Comparison of ENCODE assay signal across 25 mouse cellular contexts in the genomic region with DNA sequence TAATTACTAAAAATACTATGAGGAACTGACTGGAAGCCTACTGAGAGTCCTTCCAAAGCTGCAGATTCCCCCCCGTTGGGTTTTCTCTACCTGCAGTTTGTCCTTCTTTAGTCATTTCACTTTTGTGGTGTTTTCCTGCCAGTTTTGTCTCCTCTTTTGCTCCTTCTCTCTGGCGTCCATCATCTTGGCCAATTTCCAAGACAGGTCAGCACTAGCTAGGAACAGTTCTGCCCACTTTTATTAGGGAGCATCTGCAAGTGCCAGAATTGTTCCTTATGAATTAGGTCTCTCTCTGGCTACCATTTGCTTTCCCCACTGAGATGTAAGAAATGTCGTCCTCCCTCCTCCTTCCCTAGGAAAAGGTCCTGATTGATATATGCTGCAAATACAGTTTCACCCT. TPM values are rescaled to one million over a fixed set of nuclear protein-coding genes. Genes with fewer than 3 reads are reported as not detected.
DNase-seq lines count a peak whose midpoint lies in the region; ATAC-seq and TF ChIP-seq lines count a peak whose summit lies in the region.
"Had no signal": no experiment of that assay in that cellular context is flagged by ENCODE, and none has a peak within 500 bp of the region (broad histone marks: within the 10 kb centered on the region; RNA-seq: fewer than 3 reads in every experiment).

No protein-coding gene starts in this region.

- no peaks in the 10 kb centered on the region for H3K4me1 ChIP-seq in midbrain, embryonic 11.5 days (ENCODE audit: control insufficient read depth, insufficient read depth, low read length)
- peaks cover 12% of the 10 kb centered on the region for H3K4me1 ChIP-seq in midbrain, embryonic 13.5 days (replicated peaks)
- H3K4me1 ChIP-seq: embryonic facial prominence, embryonic 12.5 days; embryonic facial prominence, embryonic 15.5 days; hindbrain, embryonic 12.5 days had no signal

- no peak overlapping the region for H3K4me3 ChIP-seq in layer of hippocampus, adult 2 months
- no peak overlapping the region for H3K4me3 ChIP-seq in midbrain, embryonic 11.5 days (ENCODE audit: low read depth, low read length)
- H3K4me3 ChIP-seq in midbrain, embryonic 13.5 days (replicated peaks) = no peak overlapping the region
- H3K4me3 ChIP-seq: embryonic facial prominence, embryonic 12.5 days; embryonic facial prominence, embryonic 15.5 days; forebrain, embryonic 12.5 days; forebrain, embryonic 15.5 days; heart, adult 2 months; heart, embryonic 10.5 days; heart, embryonic 13.5 days; hindbrain, embryonic 12.5 days; hindbrain, embryonic 15.5 days had no signal

- H3K9ac ChIP-seq in midbrain, embryonic 11.5 days (ENCODE audit: low read length) = no peak overlapping the region
- H3K9ac ChIP-seq in midbrain, embryonic 13.5 days (replicated peaks) = no peak overlapping the region
- H3K9ac ChIP-seq: embryonic facial prominence, embryonic 12.5 days; embryonic facial prominence, embryonic 15.5 days; forebrain, embryonic 12.5 days; forebrain, embryonic 15.5 days; heart, embryonic 13.5 days; hindbrain, embryonic 12.5 days; hindbrain, embryonic 15.5 days had no signal

- H3K4me2 ChIP-seq in midbrain, embryonic 11.5 days = no peak overlapping the region
- no peak overlapping the region for H3K4me2 ChIP-seq in midbrain, embryonic 13.5 days (replicated peaks)
- H3K4me2 ChIP-seq: embryonic facial prominence, embryonic 12.5 days; embryonic facial prominence, embryonic 15.5 days; forebrain, embryonic 12.5 days; forebrain, embryonic 15.5 days; heart, embryonic 13.5 days; hindbrain, embryonic 12.5 days; hindbrain, embryonic 15.5 days had no signal

- peak; percentile 55 for DNase-seq in cerebellum, adult 9-11 months
- DNase-seq in layer of hippocampus, adult 2 months (ENCODE audit: low spot score in 2 of 2) = no peak
- DNase-seq in layer of hippocampus, postnatal 36 days = no peak
- DNase-seq in midbrain, embryonic 11.5 days (ENCODE audit: low spot score, missing footprints) = peak; percentile 69
- DNase-seq: adrenal gland, postnatal 10 days; adrenal gland, postnatal 36 days; cerebellum, adult 11-12 months; cerebellum, adult 8-10 months; gastrocnemius, postnatal 25 days; heart, adult 2 months; heart, postnatal 14 days had no signal

- H3K27me3 ChIP-seq in midbrain, embryonic 11.5 days (ENCODE audit: control insufficient read depth, insufficient read depth, low read length) = no peaks in the 10 kb centered on the region
- no peaks in the 10 kb centered on the region for H3K27me3 ChIP-seq in midbrain, embryonic 13.5 days
- H3K27me3 ChIP-seq: CH12.LX; embryonic facial prominence, embryonic 12.5 days; embryonic facial prominence, embryonic 15.5 days; forebrain, embryonic 12.5 days; forebrain, embryonic 15.5 days; heart, embryonic 13.5 days; hindbrain, embryonic 12.5 days; hindbrain, embryonic 15.5 days; Patski had no signal

- no peaks in the 10 kb centered on the region for H3K9me3 ChIP-seq in midbrain, embryonic 11.5 days (ENCODE audit: control insufficient read depth, low read length)
- no peaks in the 10 kb centered on the region for H3K9me3 ChIP-seq in midbrain, embryonic 13.5 days
- H3K9me3 ChIP-seq: embryonic facial prominence, embryonic 12.5 days; embryonic facial prominence, embryonic 15.5 days; forebrain, embryonic 12.5 days; forebrain, embryonic 15.5 days; G1E; heart, embryonic 10.5 days; heart, embryonic 13.5 days; hindbrain, embryonic 12.5 days; hindbrain, embryonic 15.5 days had no signal

- no peak for TF ChIP-seq CTCF in layer of hippocampus, adult 2 months (conservative IDR thresholded peaks at IDR 0.05)

- ATAC-seq in cerebellum, adult (ENCODE audit: insufficient number of reproducible peaks, low FRiP score, low TSS enrichment) = no peak
- ATAC-seq in midbrain, embryonic 11.5 days (ENCODE audit: low FRiP score) = no peak
- ATAC-seq in midbrain, embryonic 13.5 days = no peak
- ATAC-seq: forebrain, embryonic 15.5 days; intestine, postnatal 0 days; Patski had no signal

- WGBS in midbrain, embryonic 11.5 days = 89% methylated on average over 3 of the region's 3 CpGs
- WGBS in midbrain, embryonic 13.5 days = 79% methylated on average over 3 of the region's 3 CpGs

- peak overlapping the region; percentile 1; the same call in 1 of the 2 replicates for H3K27ac ChIP-seq in layer of hippocampus, adult 2 months
- no peak overlapping the region for H3K27ac ChIP-seq in midbrain, embryonic 11.5 days (ENCODE audit: low read depth, low read length)
- H3K27ac ChIP-seq in midbrain, embryonic 13.5 days = no peak overlapping the region
- H3K27ac ChIP-seq: embryonic facial prominence, embryonic 12.5 days; embryonic facial prominence, embryonic 15.5 days; forebrain, embryonic 12.5 days; forebrain, embryonic 15.5 days; heart, adult 2 months; heart, embryonic 10.5 days; heart, embryonic 13.5 days; hindbrain, embryonic 12.5 days; hindbrain, embryonic 15.5 days had no signal

- H3K36me3 ChIP-seq in midbrain, embryonic 11.5 days (ENCODE audit: control insufficient read depth, insufficient read depth, low read length) = no peaks in the 10 kb centered on the region
- no peaks in the 10 kb centered on the region for H3K36me3 ChIP-seq in midbrain, embryonic 13.5 days
- H3K36me3 ChIP-seq: embryonic facial prominence, embryonic 12.5 days; embryonic facial prominence, embryonic 15.5 days; forebrain, embryonic 12.5 days; forebrain, embryonic 15.5 days; heart, embryonic 10.5 days; heart, embryonic 13.5 days; hindbrain, embryonic 12.5 days; hindbrain, embryonic 15.5 days had no signal

RNA-seq across cellular contexts. Expression of gene Ranbp2, which starts 57.6 kb away (rescaled TPM):
- 10 to 100 TPM; 78.2 to 81.5 TPM for total RNA-seq in layer of hippocampus, adult 2 months (2021)
- total RNA-seq in layer of hippocampus, postnatal 36 days (2021) = 10 to 100 TPM; 79.7 to 81.9 TPM
- 29.1 and 33.8 TPM in 2 replicates for polyA plus RNA-seq in midbrain, embryonic 11.5 days (2014; fragmentation: Nextera tagmentation; extraction: Ambion mirVana)
- 22.0 and 23.2 TPM in 2 replicates for polyA plus RNA-seq in midbrain, embryonic 13.5 days (2015; fragmentation: Nextera tagmentation; extraction: Ambion mirVana)

Comparison
In these comparisons a context has a peak if more than half of its experiments do, and no peak if none do; other contexts are left out.
1. DNase-seq: peak in cerebellum, adult 9-11 months (single experiment) and midbrain, embryonic 11.5 days (single experiment); none in layer of hippocampus, adult 2 months (0 of 2) and layer of hippocampus, postnatal 36 days (0 of 2).